Mouse (Mus musculus) fat pad, adult 2 months (tissue): ENCODE measurements around the gene Col2a1.

Source experiments
- DNase-seq: peaks from one replicate; pipeline ENCODE4 v3.0.0-alpha.2; 2011; ENCODE audit warnings: low read depth, low spot score; ENCODE audit errors: extremely low read depth

Gene Col2a1

GRCm38 (mm10) chr15:98002991-98003821, 1.3 kb downstream of the Col2a1 start:
- DNase-seq = no peak

DNA sequence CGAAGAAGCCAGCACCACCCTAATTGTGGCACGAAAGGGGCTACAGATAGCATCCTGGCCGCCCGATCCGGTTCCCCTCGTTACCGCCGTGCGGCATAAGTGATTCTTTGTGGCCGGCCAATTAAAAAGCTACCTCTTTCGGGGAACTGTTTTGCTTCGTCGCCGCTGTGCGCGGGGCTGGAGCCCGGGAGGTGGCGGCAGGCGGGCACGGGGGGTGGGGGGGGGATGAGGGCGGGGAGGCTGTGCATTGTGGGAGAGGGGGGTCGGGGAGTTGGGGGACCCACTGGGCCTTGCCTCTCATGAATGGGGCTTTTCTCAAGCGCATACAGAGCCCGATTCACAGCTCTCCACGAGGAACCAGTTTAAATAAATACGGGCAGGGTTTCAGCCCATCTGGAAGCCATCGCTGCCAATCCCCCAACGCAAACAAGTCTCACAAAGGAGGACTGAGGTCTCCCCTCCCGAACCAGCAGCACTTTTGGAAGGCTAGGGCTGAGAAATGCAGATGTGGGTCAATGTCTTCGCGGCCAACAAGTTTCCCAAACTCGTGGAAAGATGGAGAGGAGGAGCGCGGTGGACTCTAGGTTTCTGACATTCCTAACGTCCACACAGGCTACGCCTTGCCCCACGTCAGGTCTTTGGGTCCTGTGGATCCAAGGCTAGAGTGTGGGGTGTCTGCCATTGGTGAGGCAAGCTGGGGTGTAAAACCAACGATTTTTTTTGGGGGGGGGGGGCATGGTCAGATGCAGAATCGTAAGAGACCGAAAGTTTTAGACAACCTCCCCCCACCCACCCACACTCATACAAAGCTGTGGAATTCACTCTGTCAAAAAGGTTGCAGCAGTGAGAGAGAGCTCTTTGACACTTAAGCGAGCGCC, 2.1 kb downstream of the Col2a1 start:
- no peak for DNase-seq

DNA sequence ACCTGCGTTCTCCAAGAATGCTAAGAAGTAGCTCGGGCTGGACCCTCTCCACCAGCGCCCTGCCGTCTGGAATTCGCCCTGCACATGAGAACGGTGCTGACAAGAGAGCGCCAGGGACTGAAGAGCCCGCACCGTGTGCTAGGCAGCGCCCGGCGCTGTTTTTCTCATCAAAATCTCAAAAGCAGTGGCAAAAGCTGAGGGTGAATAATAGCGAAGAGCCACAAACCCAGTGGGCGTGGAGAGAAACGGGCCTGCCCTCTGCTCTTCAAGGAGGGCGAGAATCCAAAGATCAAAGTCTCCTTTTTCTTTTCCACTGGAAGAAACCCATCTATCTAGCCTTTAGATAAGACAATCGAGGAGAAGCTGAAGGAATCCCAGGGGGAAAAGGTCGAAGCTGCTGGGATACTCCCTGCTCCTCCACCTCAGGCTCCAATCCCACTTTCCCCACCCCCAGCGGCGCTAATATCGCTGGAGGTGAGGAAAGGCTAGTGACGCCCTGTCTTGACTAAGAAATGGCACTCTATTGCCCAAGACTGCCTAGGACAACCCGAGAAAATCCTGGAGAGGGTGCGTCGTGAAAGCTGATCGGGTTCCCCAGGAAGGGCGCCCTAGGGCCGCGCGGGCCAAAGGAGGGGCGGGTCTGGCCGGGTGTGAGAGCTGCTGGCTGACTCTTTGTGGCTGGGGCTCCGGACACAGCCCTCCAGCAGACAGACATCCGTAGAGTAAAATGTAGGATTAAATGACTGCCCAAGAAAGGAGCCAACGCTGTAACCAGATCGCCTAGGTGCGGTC, 3.0 kb downstream of the Col2a1 start:
- no peak for DNase-seq

GRCm38 (mm10) chr15:97999991-98000390, 4.5 kb downstream of the Col2a1 start:
- no peak for DNase-seq

DNA sequence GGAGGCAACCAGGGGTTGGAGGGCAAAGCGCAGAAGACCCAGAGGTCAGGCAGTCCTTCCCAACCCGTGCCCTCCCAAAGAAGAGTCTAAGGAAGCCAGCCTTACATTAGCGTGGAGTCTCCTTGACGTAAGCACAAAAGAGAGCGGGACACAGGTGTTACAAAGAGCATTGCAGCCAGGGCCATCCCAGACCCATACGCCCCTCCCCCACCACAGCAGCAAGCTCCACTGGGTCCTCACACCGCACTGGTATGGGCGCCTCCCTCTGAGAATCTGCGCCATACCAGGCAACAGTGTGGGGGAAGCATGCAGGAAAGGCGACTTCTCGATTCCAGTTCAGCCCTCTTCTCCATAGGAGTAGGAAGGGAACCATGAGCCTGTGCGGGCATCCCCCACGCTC, 4.9 kb downstream of the Col2a1 start:
- no peak for DNase-seq

DNA sequence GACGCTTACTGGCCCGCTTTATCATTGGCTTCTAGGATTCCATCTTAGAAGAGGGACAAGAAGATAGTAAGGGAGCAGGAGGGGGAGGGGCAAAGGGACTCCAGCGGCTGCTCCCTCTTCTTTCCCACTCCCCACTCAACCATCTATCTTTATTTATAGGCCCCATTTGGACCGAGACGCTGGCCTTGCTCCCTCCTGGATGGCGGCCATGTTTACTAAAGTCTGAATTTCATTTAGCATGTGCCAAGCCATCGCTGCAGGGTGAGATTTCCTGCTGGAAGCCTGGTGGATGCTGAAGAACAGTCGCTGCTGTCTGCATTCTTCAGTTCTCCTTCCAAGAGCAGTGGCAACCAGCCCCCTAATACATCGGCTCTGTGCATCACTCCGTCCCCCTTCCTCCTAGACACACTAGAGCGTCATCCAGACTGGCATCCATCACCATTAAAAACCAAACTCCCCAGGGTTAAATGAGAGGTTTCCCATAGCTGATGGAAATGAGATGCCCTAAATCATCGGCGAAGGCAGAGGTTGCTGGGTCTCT, 7.7 kb downstream of the Col2a1 start:
- DNase-seq = no peak

GRCm38 (mm10) chr15:97992712-97993286, 11.7 kb downstream of the Col2a1 start:
- DNase-seq = peak; percentile 2

DNA sequence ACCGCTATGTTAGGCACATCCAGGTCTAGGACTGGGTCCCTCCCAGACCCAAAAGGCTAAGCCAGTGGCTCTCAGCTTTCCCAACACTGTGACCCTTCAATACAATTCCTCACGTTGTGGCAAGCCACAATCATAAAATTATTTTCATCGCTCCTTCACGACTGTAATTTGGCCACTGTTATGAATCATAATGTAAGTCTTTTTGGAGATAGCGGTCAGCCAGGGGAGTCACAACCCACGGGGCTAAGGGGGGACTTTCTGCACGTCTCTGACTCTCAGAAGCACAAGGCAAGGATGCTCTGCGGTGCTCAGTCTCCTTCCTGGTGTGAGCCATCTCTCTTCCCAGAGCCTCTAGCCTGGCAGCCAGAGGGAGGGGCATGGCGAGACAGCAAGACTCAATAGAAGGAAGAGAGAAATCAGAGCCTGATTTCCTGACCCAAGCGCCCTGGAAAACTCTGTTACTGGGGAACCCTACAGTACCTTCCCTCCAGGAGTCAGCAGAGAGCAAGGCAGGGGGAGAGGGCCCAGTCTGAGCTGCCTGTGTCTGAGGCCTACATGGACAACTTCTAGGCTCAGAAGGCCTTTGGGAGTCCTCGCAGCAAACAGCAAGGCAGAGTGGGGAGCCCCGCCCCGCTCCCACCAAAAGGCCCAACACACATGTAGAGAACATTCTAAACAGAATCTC, 12.3 kb downstream of the Col2a1 start:
- no peak for DNase-seq

GRCm38 (mm10) chr15:97991285-97991895, 13.1 kb downstream of the Col2a1 start:
- DNase-seq = no peak

DNA sequence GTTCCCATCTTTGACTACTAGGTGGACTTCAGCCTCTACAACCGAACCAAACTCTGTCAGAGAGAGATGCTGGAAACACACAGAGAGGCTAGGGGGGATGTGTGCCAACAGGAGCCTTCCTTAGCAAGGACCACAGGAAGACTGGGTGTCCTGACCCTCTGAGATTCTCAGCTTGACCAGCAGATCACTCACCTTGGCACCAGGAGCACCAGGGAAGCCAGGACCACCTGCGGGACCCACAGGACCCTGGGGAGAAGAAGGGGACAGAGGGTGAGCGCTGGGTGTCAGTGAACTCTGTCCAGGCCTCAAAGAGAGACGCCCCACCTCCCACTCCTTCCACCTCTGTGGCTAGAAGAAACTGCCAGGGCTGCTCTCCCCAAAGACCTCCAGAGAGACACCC, 13.8 kb downstream of the Col2a1 start:
- DNase-seq = no peak

GRCm38 (mm10) chr15:97990124-97990523, 14.4 kb downstream of the Col2a1 start:
- no peak for DNase-seq

DNA sequence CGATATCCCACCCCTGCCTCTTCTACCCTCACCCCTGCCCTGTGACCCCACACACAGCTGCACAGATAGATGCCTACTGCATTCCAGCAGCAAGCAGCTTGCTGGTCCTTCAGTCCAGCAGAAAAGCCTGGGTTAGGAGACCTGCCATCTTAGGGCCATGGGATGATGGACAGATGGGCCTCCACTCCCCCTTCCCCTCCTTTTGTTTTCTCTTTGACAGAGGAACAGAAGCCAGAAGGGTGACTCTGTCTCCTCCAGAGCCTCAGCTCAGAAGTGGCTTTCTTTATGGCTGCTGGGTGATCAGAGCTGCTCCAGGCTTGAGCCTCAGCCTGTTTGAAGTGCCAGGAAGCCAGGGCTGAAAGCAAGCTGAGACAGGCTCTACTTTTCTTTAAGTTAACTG, 15.0 kb downstream of the Col2a1 start:
- no peak for DNase-seq

DNA sequence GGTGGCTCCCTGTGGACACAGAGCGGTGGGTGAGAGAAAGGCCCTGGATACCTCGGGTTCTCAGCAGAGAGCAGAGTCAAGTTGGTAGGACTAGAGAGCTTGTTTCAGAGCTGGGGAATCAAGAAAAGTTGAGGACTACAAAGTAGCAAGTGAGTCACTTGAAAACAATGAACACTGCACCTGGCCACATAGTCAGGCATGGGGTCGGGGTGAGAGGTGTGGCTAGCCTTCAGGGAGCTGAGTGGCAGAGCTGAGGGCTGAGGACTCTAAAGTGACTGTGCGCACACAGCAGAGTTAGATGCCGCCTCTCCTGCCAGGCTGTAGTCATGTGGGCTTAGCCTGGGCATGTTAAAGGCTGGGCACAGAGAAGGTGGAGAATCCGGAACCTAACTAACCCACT, 22.9 kb downstream of the Col2a1 start:
- no peak for DNase-seq

DNA sequence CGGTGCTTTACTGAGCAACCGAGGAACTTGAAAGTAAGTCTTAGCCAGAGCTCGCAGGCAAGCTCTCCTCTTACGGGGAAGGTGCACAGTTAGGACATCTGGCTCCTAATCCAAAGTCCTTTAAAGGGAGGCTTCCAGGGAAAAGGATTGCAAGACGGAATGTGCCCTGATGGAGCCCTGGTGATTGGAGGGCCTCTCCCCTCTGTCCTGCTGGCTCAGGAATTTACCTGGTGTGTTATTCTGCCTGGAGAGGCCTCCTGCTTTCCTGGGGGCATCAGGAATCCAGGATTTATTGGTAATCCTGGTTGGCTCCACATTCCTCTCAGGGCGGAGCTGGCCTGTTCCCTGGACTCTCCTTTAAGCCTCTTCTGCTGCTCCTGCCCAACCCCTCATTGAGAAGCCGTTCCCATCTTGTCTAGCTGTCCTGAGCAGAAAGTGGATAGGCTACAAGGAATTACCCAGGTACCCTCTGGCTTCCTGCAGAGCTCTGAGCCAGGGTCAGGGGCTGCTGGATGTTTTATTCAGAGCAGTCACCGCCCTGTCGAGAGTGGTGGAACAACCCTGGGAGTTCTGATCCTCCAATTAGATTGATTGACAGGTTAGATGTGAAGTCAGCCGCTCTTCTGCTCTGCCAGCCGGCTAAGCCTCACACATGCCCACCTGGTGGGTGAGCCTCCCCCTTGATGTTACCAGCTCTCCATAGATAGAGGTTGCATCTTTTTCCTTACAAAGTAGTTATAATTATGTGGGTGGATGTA, 31.1 kb downstream of the Col2a1 start:
- no peak for DNase-seq

DNA sequence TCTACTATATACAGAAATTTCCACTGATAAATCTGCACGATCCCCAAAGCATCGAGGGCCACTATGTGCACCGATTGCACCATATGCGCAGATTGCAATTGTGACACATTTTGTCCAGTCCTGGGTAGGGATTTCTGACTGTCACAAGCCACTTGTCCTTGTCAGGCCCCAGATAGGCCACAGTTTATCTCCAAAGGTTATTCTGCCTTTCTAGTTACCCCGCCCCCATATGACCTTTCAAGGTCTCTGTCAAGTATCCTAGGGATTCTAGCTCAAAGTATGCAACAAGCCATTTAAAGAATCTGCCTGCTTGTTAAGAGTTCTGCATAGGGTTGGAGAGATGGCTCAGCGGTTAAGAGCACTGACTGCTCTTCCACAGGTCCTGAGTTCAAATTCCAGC, 31.9 kb downstream of the Col2a1 start:
- DNase-seq = no peak

DNA sequence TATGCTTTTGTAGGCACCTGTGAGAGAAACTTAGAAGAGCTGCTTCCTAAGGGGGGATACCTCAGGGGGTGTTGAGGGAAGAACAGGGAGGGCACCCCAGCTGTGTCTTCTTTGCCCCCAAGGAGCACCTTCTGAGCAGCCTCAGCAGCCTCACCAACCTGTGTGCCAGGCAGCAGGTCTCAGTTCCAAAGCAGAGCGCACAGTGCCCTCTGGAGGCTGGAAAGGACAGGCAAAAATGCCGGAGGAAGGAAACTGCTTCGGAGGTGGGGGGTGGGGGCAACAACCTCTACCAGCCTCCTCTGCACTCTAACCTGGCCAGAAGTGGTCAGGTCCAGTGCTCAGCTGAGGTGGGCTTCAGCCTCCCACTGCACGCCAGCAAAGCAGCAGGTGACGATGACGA, 34.2 kb downstream of the Col2a1 start:
- DNase-seq = no peak

GRCm38 (mm10) chr15:97965311-97966045, 39.0 kb downstream of the Col2a1 start:
- no peak for DNase-seq

- no peak for DNase-seq
Observed at GRCm38 (mm10) chr15:97964836-97965187, 39.7 kb downstream of the Col2a1 start.
